Mouse (Mus musculus) forebrain, postnatal 0 days (tissue): ENCODE measurements around the gene Tmem14a. TPM values are rescaled to one million over a fixed set of nuclear protein-coding genes. Genes with fewer than 3 reads are reported as not detected.
"Not testable (repeated sequence)": the region's sequence is repeated elsewhere in the genome, so short reads cannot be mapped to it uniquely, and the experiment has no call there.

Experiments
- ATAC-seq: fragments of 200-750 bp; cut with Nextera tagmentation; 2 replicates; pipeline ENCODE4 v1.8.0; 2017; ENCODE audit warnings: mild to moderate bottlenecking, moderate library complexity
- DNase-seq: peaks from one replicate; pipeline ENCODE4 v3.0.0-alpha.2; 2015
- H3K27ac ChIP-seq: fragments of 300-500 bp; sonication (generic); 2 replicates; pipeline ENCODE4 v1.5.1; 2014; ENCODE audit warnings: low read depth, mild to moderate bottlenecking, antibody characterized with exemption, low read length, moderate library complexity, mixed read lengths
- H3K27me3 ChIP-seq: fragments of 300-500 bp; sonication (generic); 2 replicates; pipeline ENCODE4 v1.6.1; 2014; ENCODE audit warnings: mild to moderate bottlenecking, low read length, mixed read lengths; ENCODE audit not compliant: insufficient read depth
- H3K36me3 ChIP-seq: fragments of 300-500 bp; sonication (generic); 2 replicates; pipeline ENCODE4 v1.6.1; 2014; ENCODE audit warnings: mild to moderate bottlenecking, moderate library complexity; ENCODE audit not compliant: insufficient read depth
- H3K4me1 ChIP-seq: fragments of 300-500 bp; sonication (generic); 2 replicates; pipeline ENCODE4 v1.6.1; 2014; ENCODE audit warnings: antibody characterized with exemption; ENCODE audit not compliant: insufficient read depth
- H3K4me2 ChIP-seq: fragments of 300-500 bp; sonication (generic); 2 replicates; pipeline ENCODE4 v1.6.1; 2014; ENCODE audit warnings: low read depth, mild to moderate bottlenecking, moderate library complexity
- H3K4me3 ChIP-seq: fragments of 300-500 bp; sonication (generic); 2 replicates; pipeline ENCODE4 v1.5.1; 2014; ENCODE audit warnings: low read depth, low read length, mixed read lengths
- H3K9ac ChIP-seq: fragments of 300-500 bp; sonication (generic); 2 replicates; pipeline ENCODE4 v1.6.1; 2014; ENCODE audit warnings: mild to moderate bottlenecking
- H3K9me3 ChIP-seq: fragments of 300-500 bp; sonication (generic); 2 replicates; pipeline ENCODE4 v1.6.1; 2016; ENCODE audit warnings: low read length
- CTCF ChIP-seq: sonication (generic); IDR thresholded peaks from 2 replicates; pipeline ENCODE4 v1.5.1; 2016; ENCODE audit warnings: antibody characterized with exemption, control low read depth, low read depth
- WGBS: fragments of 180-500 bp; shearing (Covaris S2); extraction: QIAGEN DNeasy Blood & Tissue Kit; methylation state at CpG from one replicate; pipeline ENCODE4 v1.1.7; 2014; 5-methylcytosine and 5-hydroxymethylcytosine counted together
- polyA plus RNA-seq: library from polyadenylated mRNA; unstranded; fragments of >200 nt; fragmentation: Nextera tagmentation; extraction: Ambion mirVana; gene quantifications from 2 replicates; pipeline ENCODE4 v1.2.1, GENCODE M21; 2015
- total RNA-seq: library from RNA; depleted of rRNA; stranded (reverse); fragments of >200 nt; gene quantifications from 2 replicates; pipeline ENCODE4 v1.2.3, GENCODE M21; 2014

The Tmem14a gene
- total and polyA plus RNA-seq, 2 experiments from 2014 or later, result 14.8 to 26.8 TPM

GRCm38 (mm10) chr1:21253856-21254255 lies 35.5 kb downstream of the Tmem14a start:
- ATAC-seq (no peak), DNase-seq (no peak)
- H3K27me3 ChIP-seq, result no peaks in the 10 kb centered on the region
- 72% methylated on average over 4 of the region's 4 CpGs for WGBS
- no peak overlapping the region for H3K4me3 ChIP-seq
- H3K9me3 ChIP-seq, result no peaks in the 10 kb centered on the region
- no peaks in the 10 kb centered on the region; the same call in 1 of the 2 replicates for H3K36me3 ChIP-seq
- no peaks in the 10 kb centered on the region for H3K4me1 ChIP-seq
- TF ChIP-seq CTCF, result no peak
- H3K27ac ChIP-seq, result no peak overlapping the region
- H3K9ac ChIP-seq, result no peak overlapping the region
- H3K4me2 ChIP-seq, result no peak overlapping the region

- Histone ChIP-seq H3K9ac (no peak overlapping the region), H3K4me2 (no peak overlapping the region), H3K27ac (no peak overlapping the region), H3K4me3 (no peak overlapping the region), H3K27me3 (no peaks in the 10 kb centered on the region), H3K36me3 (no peaks in the 10 kb centered on the region; the same call in 1 of the 2 replicates), H3K9me3 (no peaks in the 10 kb centered on the region), H3K4me1 (no peaks in the 10 kb centered on the region)
- TF ChIP-seq CTCF, result no peak
- ATAC-seq, result no peak
- 92% methylated on average over 7 of the region's 7 CpGs for WGBS
- no peak for DNase-seq
Observed at GRCm38 (mm10) chr1:21255625-21256345, 37.4 kb downstream of the Tmem14a start.

- no peaks in the 10 kb centered on the region for H3K9me3 ChIP-seq
- no peak overlapping the region for H3K4me3 ChIP-seq
- 59% methylated on average over 3 of the region's 3 CpGs for WGBS
- H3K27ac ChIP-seq, result no peak overlapping the region
- no peaks in the 10 kb centered on the region for H3K27me3 ChIP-seq
- TF ChIP-seq CTCF, result no peak
- H3K9ac ChIP-seq, result no peak overlapping the region
- H3K36me3 ChIP-seq, result no peaks in the 10 kb centered on the region; the same call in 1 of the 2 replicates
- no peaks in the 10 kb centered on the region for H3K4me1 ChIP-seq
- ATAC-seq (no peak), DNase-seq (no peak)
- H3K4me2 ChIP-seq, result no peak overlapping the region
Observed at GRCm38 (mm10) chr1:21256391-21256790, 38.0 kb downstream of the Tmem14a start.

- Histone ChIP-seq H3K4me3 (no peak overlapping the region), H3K4me2 (no peak overlapping the region), H3K9me3 (no peaks in the 10 kb centered on the region), H3K36me3 (no peaks in the 10 kb centered on the region; the same call in 1 of the 2 replicates), H3K27ac (no peak overlapping the region), H3K4me1 (no peaks in the 10 kb centered on the region), H3K9ac (no peak overlapping the region), H3K27me3 (no peaks in the 10 kb centered on the region)
- 86% methylated on average over 5 of the region's 5 CpGs for WGBS
- DNase-seq (no peak), ATAC-seq (no peak)
- TF ChIP-seq CTCF, result no peak
Observed at GRCm38 (mm10) chr1:21256871-21257270, 38.5 kb downstream of the Tmem14a start.

GRCm38 (mm10) chr1:21259981-21260380 lies 41.6 kb downstream of the Tmem14a start:
- H3K4me3 ChIP-seq, ATAC-seq, H3K27me3 ChIP-seq, H3K9ac ChIP-seq, H3K9me3 ChIP-seq, DNase-seq, H3K4me1 ChIP-seq, H3K4me2 ChIP-seq, H3K36me3 ChIP-seq, H3K27ac ChIP-seq: not testable (repeated sequence)
- 82% methylated on average over 8 of the region's 8 CpGs for WGBS

GRCm38 (mm10) chr1:21262401-21262800 lies 44.0 kb downstream of the Tmem14a start:
- ATAC-seq (no peak), DNase-seq (no peak)
- no peaks in the 10 kb centered on the region for H3K4me1 ChIP-seq
- TF ChIP-seq CTCF, result no peak
- H3K4me2 ChIP-seq, result no peak overlapping the region
- no peaks in the 10 kb centered on the region for H3K27me3 ChIP-seq
- no peak overlapping the region for H3K27ac ChIP-seq
- no peak overlapping the region for H3K4me3 ChIP-seq
- no peaks in the 10 kb centered on the region for H3K36me3 ChIP-seq
- no peaks in the 10 kb centered on the region for H3K9me3 ChIP-seq
- H3K9ac ChIP-seq, result no peak overlapping the region
- 96% methylated on average over 5 of the region's 5 CpGs for WGBS

- no peaks in the 10 kb centered on the region for H3K4me1 ChIP-seq
- 92% methylated on average over 4 of the region's 4 CpGs for WGBS
- no peak for TF ChIP-seq CTCF
Observed at GRCm38 (mm10) chr1:21263986-21264385, 45.6 kb downstream of the Tmem14a start.

More at GRCm38 (mm10) chr1:21263986-21264385, 45.6 kb downstream of the Tmem14a start:
- no peak overlapping the region for H3K4me3 ChIP-seq
- no peak overlapping the region for H3K27ac ChIP-seq
- ATAC-seq (no peak), DNase-seq (no peak)
- H3K27me3 ChIP-seq, result no peaks in the 10 kb centered on the region
- H3K4me2 ChIP-seq, result no peak overlapping the region
- no peak overlapping the region for H3K9ac ChIP-seq
- no peaks in the 10 kb centered on the region for H3K36me3 ChIP-seq
- H3K9me3 ChIP-seq, result no peaks in the 10 kb centered on the region
